Mouse (Mus musculus) embryo, embryonic 10 days (tissue): ENCODE results near the gene Upk1b.
"Not testable (repeated sequence)": the region's sequence is repeated elsewhere in the genome, so short reads cannot be mapped to it uniquely, and the experiment has no call there.

Source experiments
- DNase-seq: peaks from one replicate; pipeline ENCODE4 v3.0.0-alpha.2; 2015; ENCODE audit warnings: low spot score

Upk1b gene

DNA sequence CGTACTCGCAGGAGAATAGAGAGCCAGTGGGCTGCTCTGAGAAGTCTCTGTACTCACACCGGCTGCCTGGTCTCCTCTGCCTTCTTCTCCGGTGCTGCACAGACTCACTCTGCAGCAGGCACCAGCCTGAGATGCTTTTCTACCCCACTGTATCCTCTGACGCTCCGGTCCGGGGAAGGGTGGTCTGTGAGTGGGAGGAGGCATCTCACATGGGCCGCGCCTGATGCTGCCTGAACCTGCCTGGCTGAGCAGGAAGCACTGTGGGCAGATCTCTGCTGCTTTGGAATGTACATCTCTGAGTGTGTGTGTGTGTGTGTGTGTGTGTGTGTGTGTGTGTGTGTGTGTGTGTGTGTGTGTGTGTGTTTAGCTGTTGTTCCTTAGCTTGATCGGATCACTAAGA is at the start of gene Upk1b:
Upk1b (minus strand) TSS at position 238 of the 400 bp plus-strand sequence.
- DNase-seq = peak; percentile 61

DNA sequence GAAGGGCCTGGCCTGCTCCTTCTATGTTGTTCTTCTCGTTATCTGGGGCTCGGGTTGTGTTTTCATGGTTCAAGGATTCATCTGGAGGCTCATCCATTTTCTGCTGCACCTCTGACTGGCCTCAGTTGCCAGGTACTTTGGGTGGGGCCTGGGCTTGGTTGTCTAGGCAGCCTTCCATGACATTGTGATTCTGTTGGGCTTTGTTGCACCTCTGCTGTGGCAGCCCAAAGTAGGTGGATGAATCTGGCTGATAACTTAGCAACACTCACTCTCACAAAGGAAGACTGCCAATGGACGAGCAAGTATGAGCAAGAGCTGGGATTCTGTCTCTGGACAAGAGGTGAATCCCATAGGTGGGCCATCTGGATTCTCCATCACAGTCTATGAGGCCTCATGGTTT is 28.5 kb upstream of the Upk1b start, which contains the start of gene 4930435E12Rik:
4930435E12Rik (minus strand) TSS at position 101 of the 400 bp plus-strand sequence.
- DNase-seq = no peak

DNA sequence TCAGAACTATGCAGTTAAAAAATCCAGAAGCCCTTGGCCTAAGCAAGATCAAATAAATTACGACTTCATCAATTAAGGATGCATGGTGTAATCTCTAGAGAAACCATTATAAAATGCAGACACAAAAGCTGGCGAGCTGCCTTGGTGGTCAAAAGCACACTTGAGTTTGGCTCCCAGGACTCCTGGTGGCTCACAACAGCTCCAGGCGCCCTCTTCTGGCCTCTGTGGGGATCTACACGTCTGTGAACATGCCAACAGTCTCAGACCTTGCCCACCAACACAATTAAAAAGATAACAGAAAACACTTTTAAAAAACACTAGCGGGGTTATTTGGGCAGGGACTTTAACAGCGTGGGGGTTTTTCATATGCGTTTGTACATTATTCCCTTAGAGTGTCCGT is 12.4 kb upstream of the Upk1b start:
- peak; percentile 84 for DNase-seq

GRCm38 (mm10) chr16:38810196-38810595 is 10.1 kb upstream of the Upk1b start:
- DNase-seq = no peak

- not testable (repeated sequence) for DNase-seq
Observed at GRCm38 (mm10) chr16:38807796-38808195, 7.7 kb upstream of the Upk1b start.

- no peak for DNase-seq
Observed at GRCm38 (mm10) chr16:38798957-38799450, 1.1 kb downstream of the Upk1b start.

GRCm38 (mm10) chr16:38793120-38793519 is 7.0 kb downstream of the Upk1b start:
- DNase-seq = peak; percentile 36

GRCm38 (mm10) chr16:38789966-38790365 is 10.2 kb downstream of the Upk1b start:
- no peak for DNase-seq

DNA sequence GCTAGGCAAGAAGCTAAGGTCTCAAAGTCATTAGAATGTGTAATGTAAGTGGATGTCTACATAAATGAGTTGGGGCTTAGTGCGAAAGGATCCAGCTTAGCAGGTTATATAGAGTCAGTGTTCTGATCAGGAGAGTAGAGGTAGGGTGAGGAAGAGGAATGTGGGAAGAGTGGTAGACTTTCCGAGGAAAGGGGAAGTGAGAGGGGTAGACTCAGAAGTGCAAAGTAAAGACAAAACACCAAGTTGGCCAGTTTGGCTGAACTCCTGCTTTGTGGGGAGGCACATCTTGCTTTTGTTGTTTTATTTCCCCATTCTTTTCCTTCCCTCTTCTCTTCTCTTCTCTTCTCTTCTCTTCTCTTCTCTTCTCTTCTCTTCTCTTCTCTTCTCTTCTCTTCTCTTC is 11.1 kb downstream of the Upk1b start:
- DNase-seq = no peak

DNA sequence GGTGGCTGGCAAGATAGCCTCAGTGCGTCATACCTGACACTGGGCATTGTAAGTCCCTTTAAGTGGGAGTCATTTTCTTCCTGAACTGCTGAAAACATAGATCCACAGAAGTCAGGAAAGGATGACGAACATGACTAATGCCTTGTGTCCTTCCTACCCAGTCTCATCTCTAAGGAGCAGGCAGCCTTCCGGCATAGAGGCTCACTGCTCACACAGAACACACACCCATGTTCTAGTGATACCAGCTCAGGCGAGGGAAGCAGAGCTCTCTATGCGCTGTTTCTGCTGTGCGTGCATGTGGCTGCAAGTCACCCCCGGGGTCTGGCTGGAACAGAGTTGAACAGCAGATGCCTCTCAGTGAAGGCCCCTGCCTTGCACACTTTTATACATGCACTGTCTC is 14.8 kb downstream of the Upk1b start:
- no peak for DNase-seq

GRCm38 (mm10) chr16:38782524-38783067 is 17.5 kb downstream of the Upk1b start:
- DNase-seq = peak; percentile 23

DNA sequence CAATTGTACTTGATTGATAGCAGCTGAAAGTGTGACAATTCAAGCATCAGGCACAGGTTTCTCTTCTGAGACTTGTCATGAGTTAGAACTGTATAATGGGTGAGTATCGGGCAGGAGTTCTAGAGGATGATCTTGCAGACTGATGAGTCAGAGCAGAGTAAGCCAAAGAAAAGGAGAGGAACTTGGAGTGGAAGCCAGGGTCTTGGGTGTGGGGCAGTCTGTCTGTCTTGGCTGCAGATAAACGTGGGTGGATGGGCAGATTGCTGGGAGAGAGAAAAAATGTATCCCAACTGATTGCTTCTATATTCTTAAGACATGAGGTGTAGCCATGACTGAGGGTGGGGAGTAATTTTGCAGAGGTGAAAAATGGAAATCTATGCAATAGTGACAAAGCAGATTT is 18.2 kb downstream of the Upk1b start:
- no peak for DNase-seq

DNA sequence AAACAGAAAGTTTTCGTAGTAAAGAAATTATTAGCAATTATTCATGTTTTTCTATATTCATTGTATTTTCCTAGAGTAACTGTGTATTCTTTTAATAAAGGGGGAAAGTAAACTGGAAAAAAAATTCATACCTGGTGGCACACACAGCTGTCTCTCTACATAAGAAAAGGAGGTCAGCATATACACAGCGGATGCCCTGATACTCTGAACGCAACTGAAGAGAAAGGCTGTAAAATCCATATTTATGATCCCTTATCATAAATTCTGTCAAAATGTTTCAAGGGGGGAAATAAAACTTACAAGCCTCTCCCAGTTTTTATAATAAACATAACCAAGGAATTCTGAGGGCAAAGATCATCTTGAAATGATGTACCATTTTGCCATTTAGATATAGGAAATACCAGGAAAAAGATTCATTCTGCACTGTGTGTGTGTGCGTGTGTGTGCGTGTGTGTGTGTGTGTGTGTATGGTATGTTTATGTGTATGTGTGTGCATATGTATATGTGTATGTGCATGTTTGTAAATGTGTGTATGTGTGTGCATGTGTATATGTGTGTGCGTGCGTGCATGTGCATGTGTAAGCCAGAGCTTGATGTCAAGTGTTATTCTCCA is 19.1 kb downstream of the Upk1b start:
- no peak for DNase-seq

DNA sequence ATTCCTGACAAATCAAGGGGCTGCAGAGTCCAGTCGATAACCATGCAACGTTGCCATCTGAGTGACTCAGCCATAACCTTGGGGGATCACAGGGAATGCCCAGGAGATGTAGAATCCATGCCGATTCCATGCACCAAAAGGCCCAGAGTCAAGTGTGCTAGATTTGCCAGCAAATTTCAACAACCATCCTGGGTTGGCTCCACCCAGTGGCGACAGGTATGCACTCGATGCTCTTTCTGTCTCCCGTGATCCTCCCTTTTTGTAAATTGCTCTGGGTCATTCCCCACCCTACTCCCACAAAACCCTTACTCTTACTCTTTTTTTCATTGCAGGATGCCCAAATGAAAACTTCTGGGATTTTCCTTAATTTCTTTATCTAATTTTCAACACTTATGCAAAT is 23.8 kb downstream of the Upk1b start:
- DNase-seq = no peak

GRCm38 (mm10) chr16:38774964-38775746 is 25.0 kb downstream of the Upk1b start:
- DNase-seq = no peak

- DNase-seq = peak; percentile 28
Observed at GRCm38 (mm10) chr16:38772906-38773496, 27.1 kb downstream of the Upk1b start.

DNA sequence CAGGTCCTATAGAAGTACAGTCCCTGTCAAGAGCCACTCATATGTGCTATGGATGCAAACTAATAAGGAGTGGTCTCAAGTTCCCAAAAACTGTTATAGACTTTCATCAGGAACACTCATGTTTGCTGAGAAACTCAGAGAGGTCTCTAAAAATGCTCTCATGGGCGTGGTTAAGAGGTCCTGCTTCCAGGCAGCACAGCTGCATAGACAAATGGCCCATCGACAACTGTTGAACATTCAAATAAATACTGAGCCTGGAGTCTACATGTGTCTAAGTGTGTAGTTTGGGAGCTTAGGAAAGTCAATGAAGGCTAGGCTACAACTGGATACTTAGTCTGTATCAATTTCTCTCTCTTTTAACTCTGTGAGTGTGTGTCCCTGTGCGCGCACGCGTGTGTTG is 29.0 kb downstream of the Upk1b start:
- no peak for DNase-seq

- DNase-seq = no peak
Observed at GRCm38 (mm10) chr16:38769529-38769928, 30.6 kb downstream of the Upk1b start.

- DNase-seq = no peak
Observed at GRCm38 (mm10) chr16:38768386-38768785, 31.7 kb downstream of the Upk1b start.

DNA sequence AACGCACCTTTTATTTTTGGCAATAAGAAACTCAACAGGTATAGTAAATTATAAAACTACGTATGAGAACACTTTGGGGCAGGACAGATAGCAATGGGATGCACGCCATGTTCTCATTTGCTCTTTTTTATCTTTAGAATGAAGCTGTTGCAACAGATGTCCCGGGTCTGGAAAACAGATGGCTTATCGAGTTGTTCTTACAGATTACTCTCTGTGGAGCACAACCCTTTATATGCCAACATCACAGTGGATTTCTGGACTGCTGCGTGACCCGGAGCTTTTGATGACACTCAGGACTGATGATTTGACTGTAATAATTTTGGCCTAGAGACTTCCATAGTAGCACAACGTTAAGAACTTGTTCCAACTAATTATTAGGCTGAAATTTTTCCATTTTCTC is 32.4 kb downstream of the Upk1b start:
- DNase-seq = no peak

DNA sequence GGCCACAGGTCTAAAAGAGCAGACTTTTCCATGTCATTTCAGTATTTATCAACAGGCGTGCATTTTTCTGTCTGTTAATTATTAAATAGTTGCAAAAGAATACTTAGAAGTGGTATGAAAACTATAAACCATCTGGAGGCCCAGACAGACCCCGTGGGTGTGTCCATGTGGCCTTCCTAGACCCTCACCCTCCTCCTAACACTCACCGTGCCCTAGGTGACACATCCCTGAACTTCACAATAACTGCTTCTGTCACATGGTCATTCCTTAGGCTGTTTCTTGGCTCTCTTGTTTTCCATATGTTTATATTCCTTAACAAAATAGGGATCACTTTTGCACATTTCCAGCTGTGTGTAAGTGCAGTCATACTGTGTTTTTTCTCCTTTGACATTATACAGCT is 33.5 kb downstream of the Upk1b start:
- DNase-seq = no peak

DNA sequence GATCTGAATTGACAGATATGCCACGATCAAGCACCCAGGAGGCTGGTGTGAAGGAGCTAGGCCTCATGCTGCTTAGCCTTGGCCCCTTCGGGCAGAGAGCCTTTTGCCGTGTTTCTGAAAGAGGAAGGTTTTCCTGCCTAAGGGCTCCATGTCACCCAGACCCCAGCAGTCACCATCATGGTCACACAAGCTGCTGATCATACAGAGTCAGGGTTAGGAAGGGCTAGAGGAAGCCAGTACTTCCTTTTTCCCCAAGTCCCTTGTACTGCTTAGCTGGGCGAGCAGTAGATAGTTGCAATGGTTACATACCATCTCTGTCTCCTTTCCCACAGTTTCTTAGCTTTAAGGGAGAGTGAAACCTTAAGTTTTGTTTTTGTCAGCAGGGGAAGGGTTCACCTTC is 36.6 kb downstream of the Upk1b start:
- DNase-seq = no peak

GRCm38 (mm10) chr16:38762401-38762800 is 37.7 kb downstream of the Upk1b start:
- DNase-seq = no peak
